Mouse (Mus musculus): Measurements from ENCODE around the gene Ctdnep1.
A peak's percentile ranks its signal among the peaks of the same experiment; 100 is the strongest.

The Ctdnep1 gene

GRCm38 (mm10) chr11:69981141-69981762 lies at the start of gene Ctdnep1:
Ctdnep1 (plus strand) TSS chr11:69981156.
- DNase-seq = no peak

- DNase-seq = no peak
Measured at GRCm38 (mm10) chr11:69931769-69932168, 49.2 kb upstream of the Ctdnep1 start.

GRCm38 (mm10) chr11:69932254-69932653 lies 48.7 kb upstream of the Ctdnep1 start:
- no peak for DNase-seq

DNA sequence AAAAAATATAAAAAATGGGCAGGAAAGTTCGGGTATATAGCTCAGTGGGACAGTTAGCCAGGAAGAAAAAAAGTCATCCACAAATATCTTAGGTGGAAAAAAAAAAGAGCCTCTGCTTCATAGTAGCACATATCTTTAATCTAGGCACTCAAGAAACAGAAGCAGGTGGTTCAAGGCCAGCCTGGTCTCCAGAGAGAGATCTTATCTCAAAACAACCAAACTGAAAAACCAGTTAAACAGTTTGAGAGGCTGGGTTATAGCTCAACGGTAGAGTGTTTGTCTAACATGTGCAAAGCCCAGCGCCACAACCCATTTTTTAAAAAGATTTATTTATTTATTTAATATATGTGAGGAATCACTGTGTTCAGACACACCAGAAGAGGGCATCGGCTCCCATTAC lies 47.9 kb upstream of the Ctdnep1 start:
- no peak for DNase-seq

- peak; percentile 91 for DNase-seq
Measured at GRCm38 (mm10) chr11:69934169-69934568, 46.8 kb upstream of the Ctdnep1 start.

DNA sequence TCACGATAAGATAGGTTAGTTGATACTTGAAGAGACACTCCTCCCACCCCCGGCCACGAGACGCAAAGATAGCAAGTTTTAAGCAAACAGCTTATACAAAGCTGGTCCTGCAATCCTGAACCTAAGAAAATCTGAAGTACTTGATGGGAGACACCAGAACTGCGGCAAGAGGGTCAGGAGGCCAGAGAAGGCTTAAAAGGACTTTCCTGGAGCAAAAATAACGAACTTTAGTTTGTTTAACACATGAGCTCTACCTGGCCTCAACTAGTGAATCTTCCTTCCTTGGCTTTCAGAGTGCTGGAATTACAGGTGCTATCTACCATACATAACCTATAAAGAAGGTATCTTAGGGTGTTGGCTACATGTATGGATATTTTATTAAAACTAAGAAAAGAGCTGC lies 46.3 kb upstream of the Ctdnep1 start:
- no peak for DNase-seq

GRCm38 (mm10) chr11:69935137-69935879 lies 45.6 kb upstream of the Ctdnep1 start, which contains the start of gene Ybx2:
Ybx2 (plus strand) TSS chr11:69935796.
- DNase-seq = peak; percentile 94

DNA sequence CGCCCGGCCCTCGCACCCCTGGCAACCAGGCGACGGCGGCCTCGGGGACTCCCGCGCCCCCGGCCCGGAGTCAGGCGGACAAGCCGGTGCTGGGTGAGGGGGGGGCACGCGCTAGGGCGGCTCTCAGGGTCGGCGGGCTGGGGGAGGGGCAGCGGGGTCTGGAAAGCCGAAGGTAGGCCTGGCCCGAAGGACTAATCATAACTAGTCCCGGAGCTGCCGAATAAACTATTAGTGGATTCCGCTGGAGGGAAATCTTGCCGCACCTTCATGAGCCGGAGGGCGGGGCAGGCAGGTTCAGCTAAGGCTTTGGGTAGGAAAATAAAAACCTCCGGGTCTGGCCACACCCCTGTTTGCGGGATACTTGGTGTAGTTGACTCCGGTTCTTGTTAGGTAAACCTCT lies 44.8 kb upstream of the Ctdnep1 start:
- DNase-seq = peak; percentile 53

DNA sequence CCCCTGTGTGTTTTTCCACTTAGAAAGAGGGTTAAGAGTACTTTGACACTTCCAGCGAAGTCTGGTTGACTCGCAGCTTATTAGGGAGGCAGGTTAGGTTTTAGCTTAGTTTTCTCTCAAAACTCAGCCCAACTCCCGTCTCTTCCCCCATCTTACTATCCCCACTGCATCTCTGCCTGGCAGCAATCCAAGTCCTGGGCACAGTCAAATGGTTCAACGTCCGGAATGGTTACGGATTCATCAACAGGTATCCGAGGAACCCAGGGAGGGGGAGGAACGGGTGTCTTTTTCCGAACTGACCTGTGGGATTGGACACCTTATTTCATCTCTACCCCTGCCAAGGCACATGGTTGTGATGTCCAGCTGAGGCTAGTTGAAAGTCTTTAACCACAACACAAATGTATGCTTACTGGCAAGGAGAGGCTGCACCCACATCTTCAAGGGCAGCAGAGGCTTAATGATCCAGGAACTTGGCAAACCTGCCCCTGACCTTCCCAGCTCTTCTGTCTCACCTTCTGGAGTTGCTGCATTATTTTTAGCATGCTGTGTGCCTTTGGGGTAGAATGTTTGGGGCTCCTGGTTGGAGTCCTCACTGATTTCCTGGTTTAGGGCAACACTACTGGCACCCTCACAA lies 44.1 kb upstream of the Ctdnep1 start:
- peak; percentile 47 for DNase-seq

GRCm38 (mm10) chr11:69937385-69937784 lies 43.6 kb upstream of the Ctdnep1 start:
- DNase-seq = peak; percentile 59

- DNase-seq = peak; percentile 37
Measured at GRCm38 (mm10) chr11:69937834-69938233, 43.1 kb upstream of the Ctdnep1 start.

GRCm38 (mm10) chr11:69938401-69938979 lies 42.5 kb upstream of the Ctdnep1 start:
- DNase-seq = peak; percentile 34

DNA sequence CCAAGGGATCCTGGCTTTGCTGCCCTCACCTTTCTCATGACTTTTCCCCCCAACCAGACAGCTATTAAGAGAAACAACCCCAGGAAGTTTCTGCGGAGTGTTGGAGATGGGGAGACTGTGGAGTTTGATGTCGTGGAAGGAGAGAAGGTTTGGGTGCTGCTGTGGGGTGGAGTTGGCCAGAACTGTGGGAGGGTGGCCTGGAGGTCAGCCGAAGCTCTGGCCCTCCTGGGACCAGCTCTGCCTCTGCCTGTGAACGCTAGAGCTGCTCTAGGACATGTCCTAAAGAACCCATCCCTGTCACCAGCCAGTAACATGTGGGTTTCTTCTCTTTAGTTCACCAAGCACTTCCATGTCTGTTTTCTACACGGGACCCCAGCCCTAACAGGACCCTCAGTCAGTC lies 41.8 kb upstream of the Ctdnep1 start:
- DNase-seq = no peak

DNA sequence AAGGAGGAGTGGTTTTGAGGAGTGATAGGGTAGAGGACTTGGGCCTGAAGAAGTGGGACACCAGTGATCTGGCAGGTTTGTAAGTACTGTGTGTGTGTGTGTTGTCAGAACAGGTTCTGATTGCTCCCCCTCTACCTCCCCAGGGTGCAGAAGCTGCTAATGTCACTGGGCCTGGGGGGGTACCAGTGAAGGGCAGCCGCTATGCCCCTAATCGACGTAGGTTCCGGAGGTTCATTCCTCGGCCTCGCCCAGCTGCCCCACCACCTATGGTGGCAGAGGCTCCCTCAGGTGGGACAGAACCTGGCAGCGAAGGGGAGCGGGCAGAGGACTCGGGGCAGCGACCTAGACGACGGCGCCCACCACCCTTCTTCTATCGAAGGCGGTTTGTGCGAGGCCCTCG lies 41.2 kb upstream of the Ctdnep1 start:
- DNase-seq = no peak

- no peak for DNase-seq
Measured at GRCm38 (mm10) chr11:69940962-69941361, 40.0 kb upstream of the Ctdnep1 start.

- DNase-seq = no peak
Measured at GRCm38 (mm10) chr11:69945216-69945615, 35.7 kb upstream of the Ctdnep1 start.

DNA sequence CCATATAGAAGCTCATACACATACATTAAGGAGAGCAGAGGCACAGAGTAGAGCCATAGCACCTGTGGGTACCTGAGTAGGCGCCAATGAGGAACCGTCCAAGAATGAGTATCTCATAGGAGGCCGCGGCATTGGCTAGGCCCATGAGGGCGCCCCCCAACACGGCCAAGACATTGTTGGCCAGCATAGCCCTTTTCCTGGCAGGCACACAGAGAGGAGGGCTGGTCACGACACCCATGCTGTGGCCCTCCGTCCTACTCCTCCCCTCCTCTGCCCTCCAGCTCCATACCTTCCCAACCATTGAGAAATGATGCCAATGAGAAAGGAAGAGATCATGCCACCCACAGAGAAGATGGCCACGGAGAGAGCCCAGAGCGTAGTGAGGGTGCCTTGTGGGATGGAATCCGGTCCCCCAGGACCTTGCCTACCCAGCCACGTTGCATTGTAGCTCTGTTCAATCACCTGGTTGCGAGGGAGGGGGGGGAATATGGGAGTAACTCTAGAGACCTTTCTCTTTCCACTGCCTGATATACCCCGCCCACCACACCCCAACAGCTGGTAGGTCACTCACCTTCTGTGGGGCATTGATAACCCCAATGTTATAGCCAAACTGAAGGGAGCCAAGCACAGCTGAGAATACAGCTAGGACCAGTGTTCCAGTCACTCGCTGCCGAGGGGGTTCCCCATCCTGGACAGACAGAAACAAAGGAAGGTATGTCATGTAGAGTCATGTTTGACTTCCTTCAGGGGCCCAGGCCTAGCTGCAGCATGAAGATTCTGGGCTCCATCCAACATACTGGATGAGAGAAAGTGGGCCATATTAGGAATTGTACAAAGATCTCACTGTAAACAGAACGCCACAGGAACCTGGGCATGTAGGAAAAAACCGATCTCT lies 34.7 kb upstream of the Ctdnep1 start:
- no peak for DNase-seq

GRCm38 (mm10) chr11:69947337-69948065 lies 33.5 kb upstream of the Ctdnep1 start:
- peak; percentile 72 for DNase-seq

DNA sequence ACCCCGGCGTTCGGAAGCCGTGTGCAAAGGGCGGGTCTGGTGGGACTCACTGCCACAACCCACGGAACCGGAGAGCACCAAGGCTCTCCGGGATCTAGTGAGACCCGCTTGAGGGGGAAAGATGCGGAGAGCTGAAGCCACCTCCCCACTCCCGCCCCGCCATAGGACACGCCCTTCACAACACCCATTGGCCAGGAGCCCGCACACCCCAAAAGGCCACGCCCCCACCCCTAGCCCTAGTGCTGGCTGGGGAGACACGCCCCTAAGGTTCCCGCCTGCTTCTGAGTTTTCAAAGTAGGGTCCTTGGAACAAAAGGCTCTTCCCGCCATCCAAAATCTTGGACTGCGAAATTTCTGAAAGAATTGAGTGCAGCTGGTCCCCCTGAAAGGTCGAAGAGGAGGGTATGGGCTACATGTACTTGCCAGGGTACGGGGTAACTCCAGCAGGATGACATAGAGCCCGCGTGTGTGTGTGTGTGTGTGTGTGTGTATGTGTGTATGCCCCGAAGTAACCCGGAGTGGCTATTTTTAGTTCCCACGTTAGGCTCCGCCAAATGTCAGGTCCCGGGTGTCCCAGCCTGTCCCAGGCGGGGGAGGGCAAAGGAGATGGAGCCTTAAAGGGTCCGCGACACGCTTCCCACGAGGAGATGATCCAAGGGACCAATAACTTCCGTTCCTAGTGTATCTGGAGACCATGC lies 32.7 kb upstream of the Ctdnep1 start, which contains the start of gene Slc2a4:
Gene Slc2a4 (minus strand): TSS at position 123 of the 697 bp plus-strand sequence.
- DNase-seq = peak; percentile 95

DNA sequence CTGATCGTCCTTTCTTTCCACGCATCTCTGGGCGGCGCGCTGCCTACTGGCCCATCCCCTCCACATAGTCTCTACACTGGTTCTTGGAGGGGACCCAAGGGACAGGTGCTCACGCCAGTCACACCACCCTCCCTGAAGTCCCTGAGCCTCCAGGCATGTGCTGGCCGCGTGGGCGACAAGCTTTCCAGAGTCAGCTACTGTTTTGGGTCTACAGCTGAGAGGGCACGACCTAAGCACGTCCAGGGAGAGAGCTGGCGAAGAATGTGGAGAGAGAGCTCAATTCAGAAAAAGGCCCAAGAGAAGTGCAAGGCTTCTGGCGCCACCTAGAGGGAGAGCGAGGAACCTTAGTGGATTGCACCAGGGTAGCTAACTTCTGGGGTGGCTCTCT lies 32.2 kb upstream of the Ctdnep1 start:
- peak; percentile 92 for DNase-seq
